Mouse (Mus musculus) B cell, adult 67 days (primary cell): Measurements from ENCODE around the gene 4930522H14Rik. TPM values are rescaled to one million over a fixed set of nuclear protein-coding genes. Genes with fewer than 3 reads are reported as not detected.

ENCODE experiments used
- total RNA-seq, 2 experiments: library from RNA; stranded (reverse); gene quantifications; 4 replicates each; pipeline ENCODE4 v1.2.4; 2023

Gene 4930522H14Rik
- total RNA-seq, result not detected

GRCm38 (mm10) chr4:109531111-109531510, at the start of gene 4930522H14Rik:
Gene 4930522H14Rik, minus strand, starts transcription at chr4:109531297.

DNA sequence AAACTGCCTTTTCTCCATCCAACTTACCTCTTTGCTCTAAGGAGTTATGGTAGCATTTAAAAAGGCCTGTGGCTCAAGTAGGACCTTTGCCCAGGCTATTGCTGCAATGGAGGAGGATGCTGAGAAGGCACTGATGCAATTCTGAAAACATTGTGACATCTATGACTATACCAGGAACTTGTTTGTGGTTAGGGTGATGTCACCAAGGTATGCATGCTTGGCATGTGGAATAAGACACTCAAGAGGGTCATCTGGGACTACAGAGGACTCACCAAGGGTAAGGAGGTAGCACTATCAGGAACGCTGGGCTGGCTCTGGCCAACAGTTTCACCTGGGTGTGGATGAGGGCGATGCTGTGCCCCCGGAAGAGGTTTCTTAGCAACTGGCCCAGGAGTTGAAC, 46.5 kb downstream of the 4930522H14Rik start, which contains the start of gene Rnf11:
Gene Rnf11, minus strand, starts transcription at position 108 of the 400 bp plus-strand sequence.

Other genes with a start within 250 kb of the 4930522H14Rik start
- gene Ttc39a, start 124.7 kb downstream of the 4930522H14Rik start, total RNA-seq, result not detected
- gene Rnf11, start 46.6 kb downstream of the 4930522H14Rik start, total RNA-seq, result 10 to 100 TPM; 15.8 to 19.6 TPM
- gene Cdkn2c, start 135.9 kb upstream of the 4930522H14Rik start, total RNA-seq, result 10 to 100 TPM in 1 of 2 experiments, 1 to 10 TPM in 1; 6.7 to 10.8 TPM
- gene Faf1, start 145.3 kb upstream of the 4930522H14Rik start, total RNA-seq, result 10 to 100 TPM; 25.2 to 29.2 TPM